Mouse (Mus musculus): ENCODE data around the gene Rbp1.

DNA sequence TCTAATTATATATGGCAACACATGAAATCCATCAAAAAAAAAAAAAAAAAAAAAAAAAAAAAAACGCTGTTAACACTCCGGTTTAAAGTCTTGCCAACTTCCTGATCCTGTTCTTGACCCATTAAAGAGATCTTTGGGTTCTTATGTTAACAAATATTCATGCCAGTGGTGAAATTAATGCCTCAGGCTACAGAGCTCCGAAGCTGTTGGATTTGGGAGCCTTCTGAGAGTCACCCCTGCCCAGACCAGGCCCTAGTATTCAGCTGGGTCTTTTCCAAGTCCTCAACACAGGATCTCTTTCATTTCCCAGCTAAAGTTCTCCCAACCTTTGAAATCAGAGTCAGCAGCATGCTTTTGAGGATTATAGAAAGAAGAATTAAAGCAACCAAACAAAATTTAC lies 7.8 kb downstream of the Rbp1 start:
- no peak for TF ChIP-seq CTCF (IDR thresholded peaks at IDR 0.05; ENCODE audit: borderline replicate concordance, insufficient read depth, low read depth, low read length)
- TF ChIP-seq POLR2A (IDR thresholded peaks at IDR 0.05; ENCODE audit: borderline replicate concordance, insufficient read depth, low read length): no peak
